Mouse (Mus musculus) kidney, adult 2 months (tissue): Measurements from ENCODE around the gene Hrc.

Source experiments
- CTCF ChIP-seq: fragments of 200-500 bp; conservative IDR thresholded peaks from 2 replicates; pipeline ENCODE4 v1.5.1; 2011; ENCODE audit warnings: low read depth, mild to moderate bottlenecking, control low read depth, low read length, moderate library complexity, mixed read lengths; ENCODE audit not compliant: insufficient read depth, insufficient read length
- POLR2A ChIP-seq: fragments of 200-500 bp; IDR thresholded peaks from one replicate; pipeline ENCODE4 v1.6.1; 2011; ENCODE audit warnings: low read depth, low read length, control low read depth

DNA sequence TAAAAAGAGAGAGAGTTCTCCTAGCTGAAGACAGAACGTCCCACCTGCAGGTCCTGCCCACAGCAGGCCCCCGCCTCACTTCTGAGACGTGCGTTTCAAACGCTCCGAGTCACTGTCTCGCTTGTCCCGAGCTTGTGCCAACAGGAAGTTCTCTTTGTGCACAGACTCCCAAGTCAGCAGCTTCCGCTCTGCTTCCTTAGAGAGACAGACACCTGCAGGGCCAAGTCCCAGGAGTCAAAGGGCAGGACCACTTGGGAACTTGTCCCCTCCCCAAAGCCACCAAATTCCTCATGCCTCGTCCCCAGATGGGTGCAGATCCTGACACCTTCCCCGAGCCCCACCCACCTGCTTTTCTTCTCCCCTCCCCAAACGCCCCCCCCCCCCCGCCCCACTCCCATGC lies 30.2 kb upstream of the Hrc start:
- TF ChIP-seq CTCF (no peak), POLR2A (no peak)
